Mouse (Mus musculus) kidney, adult 2 months (tissue): ENCODE results near the gene Ctnna3. TPM values are rescaled to one million over a fixed set of nuclear protein-coding genes. Genes with fewer than 3 reads are reported as not detected.
"Not testable (repeated sequence)": the region's sequence is repeated elsewhere in the genome, so short reads cannot be mapped to it uniquely, and the experiment has no call there.

Experiments used
- DNase-seq: peaks from one replicate; pipeline ENCODE4 v3.0.0; 2021
- H3K27ac ChIP-seq: fragments of 200-500 bp; 2 replicates; pipeline ENCODE4 v1.5.1; 2012; ENCODE audit warnings: low read depth, low read length, control low read depth, inconsistent platforms; ENCODE audit not compliant: insufficient read depth
- H3K27me3 ChIP-seq: fragments of 200-500 bp; replicated peaks from 2 replicates; pipeline ENCODE4 v1.6.1; 2012; ENCODE audit warnings: mild to moderate bottlenecking, moderate library complexity, low read length, inconsistent platforms; ENCODE audit not compliant: control insufficient read depth, insufficient read depth
- H3K36me3 ChIP-seq: fragments of 200-500 bp; 2 replicates; pipeline ENCODE4 v1.6.1; 2012; ENCODE audit warnings: mild to moderate bottlenecking, moderate library complexity, low read length, inconsistent platforms; ENCODE audit not compliant: control insufficient read depth, insufficient read depth
- H3K4me1 ChIP-seq: fragments of 200-500 bp; 2 replicates; pipeline ENCODE4 v1.6.1; 2011; ENCODE audit warnings: low read length; ENCODE audit not compliant: control insufficient read depth, insufficient read depth
- H3K4me3 ChIP-seq: fragments of 200-500 bp; 2 replicates; pipeline ENCODE4 v1.5.1; 2011; ENCODE audit warnings: mild to moderate bottlenecking, low read depth, low read length, control low read depth; ENCODE audit not compliant: insufficient read depth
- CTCF ChIP-seq: fragments of 200-500 bp; conservative IDR thresholded peaks from 2 replicates; pipeline ENCODE4 v1.5.1; 2011; ENCODE audit warnings: low read depth, mild to moderate bottlenecking, control low read depth, low read length, moderate library complexity, mixed read lengths; ENCODE audit not compliant: insufficient read depth, insufficient read length
- POLR2A ChIP-seq: fragments of 200-500 bp; IDR thresholded peaks from one replicate; pipeline ENCODE4 v1.6.1; 2011; ENCODE audit warnings: low read depth, low read length, control low read depth
- WGBS: fragments of 180-500 bp; shearing (Covaris S2); methylation state at CpG from one replicate; pipeline ENCODE4 v1.1.7; 2018; 5-methylcytosine and 5-hydroxymethylcytosine counted together
- polyA plus RNA-seq: library from polyadenylated mRNA; depleted of rRNA; stranded (reverse); fragments of >200 nt; gene quantifications from 2 replicates; pipeline ENCODE4 v1.2.3, GENCODE M21; 2012; rRNA removed

Ctnna3 gene
- 0.09 and 0.15 TPM in 2 replicates for polyA plus RNA-seq

DNA sequence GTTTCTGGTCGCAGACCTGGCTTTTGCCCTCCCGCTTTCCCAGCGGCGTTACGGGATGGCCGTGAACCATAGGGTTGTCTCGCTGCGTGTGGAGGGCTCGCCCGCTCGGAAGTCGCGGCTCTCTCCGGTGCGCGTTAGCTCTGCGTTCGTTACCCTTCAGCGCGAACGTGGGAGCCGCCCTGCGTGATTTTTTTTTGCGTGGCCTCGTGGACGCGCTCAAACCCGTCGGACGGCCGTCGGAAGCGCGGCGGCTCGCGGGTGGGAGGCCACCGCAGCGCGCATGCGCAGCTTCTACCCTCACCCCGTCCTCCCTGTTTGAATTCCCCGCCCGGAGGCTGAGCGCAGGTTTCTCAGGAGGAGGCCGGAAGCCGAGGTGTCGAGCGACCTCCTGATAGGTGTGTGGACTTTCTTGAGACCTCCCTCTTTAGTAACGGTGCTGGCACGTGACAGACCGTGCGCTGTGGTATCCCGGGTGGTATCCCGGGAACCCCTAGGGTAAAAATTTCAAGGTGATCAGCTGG, at the start of gene Ctnna3:
Gene Ctnna3, plus strand, starts transcription at position 314 of the 521 bp plus-strand sequence.
- under 1% methylated on average over 55 of the region's 55 CpGs for WGBS
- H3K27me3 ChIP-seq: no peaks in the 10 kb centered on the region
- no peak for TF ChIP-seq POLR2A
- TF ChIP-seq CTCF: no peak
- H3K4me3 ChIP-seq: peak within 1 kb of the TSS; percentile 75
- peak; percentile 95 for DNase-seq
- peak within 1 kb of the TSS; percentile 14; the same call in 1 of the 2 replicates for H3K27ac ChIP-seq
- H3K36me3 ChIP-seq: no peaks in the 10 kb centered on the region
- H3K4me1 ChIP-seq: no peaks in the 10 kb centered on the region; the same call in 1 of the 2 replicates

DNA sequence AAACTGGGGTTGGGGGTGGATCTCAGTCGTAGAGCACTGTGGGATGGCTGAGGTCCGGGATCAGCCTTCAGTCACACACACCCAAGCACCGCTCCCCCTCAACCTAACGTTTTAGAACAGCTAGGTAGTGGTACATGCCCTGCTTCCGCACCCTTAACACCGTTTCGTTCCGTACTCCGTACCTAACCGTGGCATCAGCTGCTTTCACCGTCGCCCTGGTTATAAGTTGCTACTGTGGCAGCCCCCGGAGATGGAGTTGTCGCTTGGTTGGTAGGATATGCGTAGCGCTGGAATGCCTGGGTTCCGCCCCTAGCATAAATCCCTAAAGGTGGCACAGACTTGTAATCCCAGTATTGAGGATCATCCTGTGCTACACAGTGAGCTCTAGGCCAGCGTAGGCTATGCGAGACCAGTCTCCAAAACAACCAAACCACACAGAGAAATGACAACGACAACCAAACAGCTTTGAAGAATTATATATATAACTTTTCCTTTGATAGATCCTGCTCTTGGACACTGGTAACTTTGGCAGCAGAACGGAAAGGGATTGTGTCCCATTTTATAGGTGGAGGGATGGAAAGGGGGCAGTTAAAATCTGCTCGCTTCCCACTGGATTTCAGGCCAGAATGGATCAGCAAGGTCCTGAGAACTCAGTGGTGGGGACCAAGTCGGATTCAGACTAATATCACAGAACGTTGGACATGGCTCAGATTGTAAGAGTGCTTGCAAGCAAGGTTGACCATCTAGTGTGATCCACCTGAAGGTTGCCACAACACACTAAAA, 48.2 kb upstream of the Ctnna3 start, which contains the start of gene Sirt1:
Gene Sirt1, minus strand, starts transcription at position 207 of the 783 bp plus-strand sequence.
- 4% methylated on average over 24 of the region's 24 CpGs for WGBS
- Histone ChIP-seq H3K27me3 (no peaks in the 10 kb centered on the region), H3K27ac (peak within 1 kb of the TSS; percentile 81), H3K4me1 (no peaks in the 10 kb centered on the region), H3K4me3 (peak within 1 kb of the TSS; percentile 84), H3K36me3 (no peaks in the 10 kb centered on the region)
- no peak for DNase-seq
- TF ChIP-seq CTCF: no peak
- TF ChIP-seq POLR2A: no peak

GRCm38 (mm10) chr10:63382372-63383279, 47.3 kb upstream of the Ctnna3 start, which contains the start of gene Dnajc12:
Gene Dnajc12 (plus strand): TSS chr10:63382443.
- WGBS: under 1% methylated on average over 28 of the region's 28 CpGs

DNA sequence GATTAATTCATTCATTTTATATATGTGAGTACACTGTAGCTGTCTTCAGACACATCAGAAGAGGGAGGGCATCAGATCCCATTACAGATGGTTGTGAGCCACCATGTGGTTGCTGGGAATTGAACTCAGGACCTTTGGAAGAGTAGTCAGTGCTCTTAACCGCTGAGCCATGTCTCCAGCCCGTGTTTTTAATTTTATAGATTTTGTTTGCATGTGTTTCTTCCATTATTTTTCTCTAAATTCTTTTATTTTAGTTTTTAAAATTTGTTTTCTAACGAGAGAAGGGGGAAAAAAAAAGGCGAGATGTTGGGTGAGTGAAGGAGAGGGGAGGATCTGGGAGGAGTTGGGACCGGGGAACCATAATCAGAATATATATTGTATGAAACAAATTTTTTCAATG, 44.0 kb upstream of the Ctnna3 start:
- H3K27ac ChIP-seq, H3K4me1 ChIP-seq, H3K36me3 ChIP-seq, H3K4me3 ChIP-seq, H3K27me3 ChIP-seq, DNase-seq: not testable (repeated sequence)
- WGBS: 22% methylated on average over 5 of the region's 5 CpGs

More at GRCm38 (mm10) chr10:63382372-63383279, 47.3 kb upstream of the Ctnna3 start, which contains the start of gene Dnajc12:
- Histone ChIP-seq H3K27ac (peak within 1 kb of the TSS; percentile 81), H3K36me3 (no peaks in the 10 kb centered on the region), H3K4me3 (peak within 1 kb of the TSS; percentile 84), H3K4me1 (no peaks in the 10 kb centered on the region), H3K27me3 (no peaks in the 10 kb centered on the region)
- TF ChIP-seq CTCF (peak; percentile 89), POLR2A (peak; percentile 86)
- DNase-seq: peak; percentile 95

DNA sequence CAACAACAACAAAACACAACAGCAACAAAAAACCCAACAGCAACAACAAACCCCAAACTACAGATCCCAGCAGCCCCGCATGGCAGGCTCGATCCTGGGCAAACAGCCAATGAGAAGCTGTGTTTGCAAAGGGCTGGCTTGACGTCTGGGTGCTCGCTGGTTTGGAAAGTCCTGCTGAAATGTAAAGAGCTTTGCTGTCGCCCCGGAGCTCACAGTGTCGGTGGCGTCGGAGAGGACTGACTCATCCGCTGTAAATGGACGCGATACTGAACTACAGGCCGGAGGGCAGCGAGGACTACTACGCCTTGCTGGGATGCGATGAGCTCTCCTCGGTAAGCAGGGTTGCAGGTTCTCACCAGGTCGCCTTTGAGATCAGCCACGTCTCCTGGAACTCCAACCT, 43.5 kb upstream of the Ctnna3 start:
- no peak for TF ChIP-seq CTCF
- peak; percentile 71 for TF ChIP-seq POLR2A
- peak; percentile 94 for DNase-seq
- peaks cover 8% of the 10 kb centered on the region for H3K4me1 ChIP-seq
- no peaks in the 10 kb centered on the region for H3K36me3 ChIP-seq
- whole genome bisulfite sequencing: under 1% methylated on average over 19 of the region's 19 CpGs
- peak overlapping the region; percentile 28; the same call in 1 of the 2 replicates for H3K27ac ChIP-seq
- H3K4me3 ChIP-seq: peak overlapping the region; percentile 61
- H3K27me3 ChIP-seq: no peaks in the 10 kb centered on the region

DNA sequence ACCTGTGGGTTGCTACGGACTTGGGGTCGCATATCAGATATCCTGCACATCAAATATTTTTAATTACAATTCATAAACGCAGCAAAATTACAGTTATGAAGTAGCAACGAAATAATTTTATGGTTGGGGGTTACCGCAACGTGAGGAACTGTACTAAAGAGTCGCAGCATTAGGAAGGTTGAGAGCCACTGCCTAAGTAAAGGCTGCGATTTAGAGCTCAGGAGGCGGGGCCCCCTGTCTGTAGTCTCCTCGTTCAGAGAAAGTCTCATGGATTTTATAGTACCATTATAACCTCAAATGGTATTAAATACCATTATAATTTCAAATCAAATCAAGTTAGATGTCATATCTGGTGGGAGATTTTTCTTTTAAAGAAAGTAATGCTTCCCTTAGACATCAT, 42.9 kb upstream of the Ctnna3 start:
- H3K4me1 ChIP-seq: peaks cover 8% of the 10 kb centered on the region
- no peak overlapping the region for H3K27ac ChIP-seq
- TF ChIP-seq POLR2A: no peak
- TF ChIP-seq CTCF: no peak
- 2% methylated on average over 10 of the region's 10 CpGs for WGBS
- DNase-seq: no peak
- H3K27me3 ChIP-seq: no peaks in the 10 kb centered on the region
- H3K36me3 ChIP-seq: no peaks in the 10 kb centered on the region
- H3K4me3 ChIP-seq: peak overlapping the region; percentile 61

GRCm38 (mm10) chr10:63388948-63389347, 41.0 kb upstream of the Ctnna3 start:
- H3K36me3 ChIP-seq: no peaks in the 10 kb centered on the region
- no peak overlapping the region for H3K4me3 ChIP-seq
- TF ChIP-seq CTCF (no peak), POLR2A (no peak)
- H3K4me1 ChIP-seq: peaks cover 8% of the 10 kb centered on the region
- no peaks in the 10 kb centered on the region for H3K27me3 ChIP-seq
- 30% methylated on average over 4 of the region's 4 CpGs for WGBS
- no peak overlapping the region for H3K27ac ChIP-seq
- peak; percentile 63 for DNase-seq
